Mouse (Mus musculus): Measurements from ENCODE around the gene Entpd1. TPM values are rescaled to one million over a fixed set of nuclear protein-coding genes. Genes with fewer than 3 reads are reported as not detected.

Entpd1 gene
- total RNA-seq, 2 experiments from 2014 or later: 18.9 to 22.6 TPM

- intact Hi-C loops (cut with DNase I): no loop called here
- peak; percentile 14 to 28 for DNase-seq (ENCODE audit: low spot score in 2 of 2)
Observed at GRCm38 (mm10) chr19:40659651-40660478, 47.7 kb downstream of the Entpd1 start.

DNA sequence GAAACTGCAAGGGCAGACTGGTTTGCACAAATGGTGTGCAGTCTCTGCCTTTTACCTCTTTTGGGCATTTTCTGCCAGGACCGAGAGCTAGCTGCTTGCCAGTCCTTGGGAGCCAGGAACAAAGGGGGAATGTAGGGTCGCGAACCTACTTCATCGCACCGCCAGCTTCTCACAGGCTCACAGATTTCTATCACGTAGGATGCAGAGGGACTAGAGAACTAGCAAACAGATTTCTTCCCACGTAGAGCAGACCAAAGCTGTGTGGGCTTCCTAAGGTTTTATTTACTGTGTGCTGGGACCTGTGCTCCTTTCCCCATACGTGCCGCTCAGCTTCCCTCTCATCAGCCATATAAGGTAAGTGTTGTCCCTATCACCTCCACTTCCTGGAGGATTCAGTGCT lies 48.3 kb downstream of the Entpd1 start:
- DNase-seq (ENCODE audit: low spot score in 2 of 2): no peak
- intact Hi-C loops (cut with DNase I): no loop called here

- DNase-seq (ENCODE audit: low spot score in 2 of 2): peak in 1 of 2 experiments; percentile 30
- intact Hi-C loops (cut with DNase I): no loop called here
Observed at GRCm38 (mm10) chr19:40661108-40661507, 48.9 kb downstream of the Entpd1 start.

DNA sequence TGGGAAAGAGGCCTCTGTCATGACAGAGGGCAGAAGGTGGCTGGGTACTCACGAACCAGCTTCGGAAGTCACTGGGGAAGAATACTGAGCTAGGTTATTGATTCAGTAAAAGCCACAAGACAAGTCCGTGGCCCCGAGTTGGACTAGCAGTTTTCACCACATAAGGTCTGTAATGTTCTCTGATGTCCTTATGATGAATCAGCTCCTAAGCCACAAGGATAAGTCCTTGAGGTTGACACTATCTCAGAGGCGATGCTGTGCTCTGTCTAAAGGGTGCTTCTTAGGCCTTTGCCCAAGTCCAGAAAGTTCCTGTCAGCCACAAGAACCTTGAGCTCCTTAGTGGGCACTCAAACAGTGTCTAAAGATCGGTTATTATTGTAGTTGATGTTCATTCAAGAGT lies 49.7 kb downstream of the Entpd1 start:
- DNase-seq (ENCODE audit: low spot score in 2 of 2): no peak
- intact Hi-C loops (cut with DNase I): no loop called here

DNA sequence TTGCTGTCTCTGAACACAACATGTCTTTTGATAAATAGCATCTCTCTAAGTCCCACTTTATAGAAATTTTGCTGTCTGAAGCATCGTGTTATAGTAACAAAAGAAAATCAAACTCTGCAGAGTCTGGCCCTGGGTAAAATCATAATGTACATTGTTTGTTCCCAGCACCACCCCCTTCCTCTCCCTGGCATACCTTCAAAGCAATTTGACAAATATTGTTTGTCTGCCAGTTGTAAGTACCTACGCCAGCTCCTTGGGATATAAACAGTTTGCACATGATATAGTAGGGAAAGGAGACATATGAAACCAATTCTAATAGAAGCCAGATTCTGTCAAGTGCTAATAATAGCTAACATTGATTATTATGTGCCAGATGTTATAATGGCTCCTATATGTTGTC lies 50.6 kb downstream of the Entpd1 start:
- intact Hi-C loops (cut with DNase I): no loop called here
- no peak for DNase-seq (ENCODE audit: low spot score in 2 of 2)

- intact Hi-C loops (cut with DNase I): no loop called here
- no peak for DNase-seq (ENCODE audit: low spot score in 2 of 2)
Observed at GRCm38 (mm10) chr19:40665778-40666177, 53.6 kb downstream of the Entpd1 start.

DNA sequence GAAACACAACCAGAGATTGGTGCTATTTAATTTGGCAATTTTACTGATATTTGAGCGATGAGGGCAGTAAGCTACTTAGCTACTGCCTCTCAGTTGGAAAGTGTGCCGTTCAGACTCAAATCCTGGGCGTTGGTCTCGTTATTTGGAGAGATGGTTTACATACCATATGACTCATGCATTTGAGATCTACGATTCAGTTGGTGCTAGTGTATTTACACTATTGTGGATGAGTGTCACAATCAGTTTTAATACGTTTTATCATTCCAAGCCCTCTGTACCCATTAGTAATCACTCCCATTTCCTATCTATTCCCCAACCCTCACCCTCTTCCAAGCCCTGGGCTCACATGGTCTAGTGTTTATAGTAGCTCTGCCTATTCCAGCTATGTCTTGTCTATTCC lies 54.9 kb downstream of the Entpd1 start:
- no peak for DNase-seq (ENCODE audit: low spot score in 2 of 2)

GRCm38 (mm10) chr19:40675329-40675728 lies 63.2 kb downstream of the Entpd1 start:
- DNase-seq (ENCODE audit: low spot score in 2 of 2): no peak
- intact Hi-C loops (cut with DNase I): no loop called here

More for the DNA sequence above, 54.9 kb downstream of the Entpd1 start:
- intact Hi-C loops (cut with DNase I): no loop called here

DNA sequence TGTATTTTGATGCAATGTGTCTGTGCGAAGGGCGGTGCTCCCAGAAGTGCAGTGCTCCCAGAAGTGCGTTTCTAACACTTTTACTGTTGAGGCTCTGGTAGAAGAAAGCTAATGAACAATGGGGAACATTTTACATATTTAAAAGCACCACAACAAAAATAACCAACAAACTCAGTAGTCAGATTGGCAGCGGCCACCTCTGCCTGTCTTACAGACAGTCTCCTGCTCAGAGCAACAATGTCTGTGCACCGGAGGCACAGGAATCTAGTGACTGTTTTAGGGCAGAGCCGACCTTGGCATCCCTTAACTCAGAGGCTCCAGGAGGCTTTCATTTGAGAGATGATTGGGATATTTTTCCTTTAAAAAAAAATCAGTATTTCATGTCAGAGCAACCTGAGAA lies 65.9 kb downstream of the Entpd1 start:
- DNase-seq (ENCODE audit: low spot score in 2 of 2): no peak
- intact Hi-C loops (cut with DNase I): no loop called here

GRCm38 (mm10) chr19:40678532-40679307 lies 66.6 kb downstream of the Entpd1 start:
- peak in 1 of 2 experiments; percentile 19 for DNase-seq (ENCODE audit: low spot score in 2 of 2)
- intact Hi-C loops (cut with DNase I): no loop called here

DNA sequence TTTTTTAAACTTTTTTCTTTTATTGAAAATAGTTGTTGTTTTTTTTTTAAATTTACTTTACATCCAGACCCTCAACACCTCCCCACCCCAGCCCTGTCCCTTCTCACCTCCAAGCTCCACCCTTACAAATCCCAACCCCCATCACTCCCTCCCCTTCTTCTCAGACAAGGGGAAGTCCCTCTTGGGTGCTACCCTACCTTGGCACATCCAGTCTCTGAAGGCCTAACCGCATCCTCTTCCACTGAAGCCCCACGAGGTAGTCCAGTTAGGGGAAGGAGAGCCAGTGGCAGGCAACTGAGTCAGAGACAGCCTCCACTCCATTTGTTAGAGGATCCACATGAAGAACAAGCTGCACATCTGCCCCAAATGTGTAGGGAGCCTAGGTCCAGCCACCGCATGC lies 67.5 kb downstream of the Entpd1 start:
- intact Hi-C loops (cut with DNase I): no loop called here
- DNase-seq (ENCODE audit: low spot score in 2 of 2): no peak

GRCm38 (mm10) chr19:40684124-40684523 lies 72.0 kb downstream of the Entpd1 start:
- intact Hi-C loops (cut with DNase I): no loop called here
- no peak for DNase-seq (ENCODE audit: low spot score in 2 of 2)

DNA sequence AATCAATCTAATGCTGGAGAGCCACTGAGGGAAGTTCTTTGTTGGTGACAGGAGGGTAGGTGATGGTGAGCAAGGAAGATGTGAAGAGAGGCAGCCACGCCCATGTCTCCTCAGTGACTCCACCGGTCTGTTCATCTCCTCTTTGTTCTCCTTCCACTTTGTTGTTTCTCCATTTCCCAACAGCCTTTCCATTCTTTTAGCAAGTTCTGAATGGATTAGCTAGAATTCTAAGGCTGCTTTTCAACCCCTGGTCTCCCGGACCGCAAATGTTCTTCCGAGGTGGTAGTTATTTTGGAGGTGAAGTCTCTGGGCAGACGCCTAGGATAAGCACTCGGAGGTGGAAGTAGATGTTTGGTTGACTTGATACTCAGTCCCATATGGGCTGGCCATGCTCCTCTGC lies 72.4 kb downstream of the Entpd1 start:
- DNase-seq (ENCODE audit: low spot score in 2 of 2): no peak
- intact Hi-C loops (cut with DNase I): no loop called here

- intact Hi-C loops (cut with DNase I): no loop called here
- DNase-seq (ENCODE audit: low spot score in 2 of 2): no peak
Observed at GRCm38 (mm10) chr19:40687291-40687927, 75.2 kb downstream of the Entpd1 start.

GRCm38 (mm10) chr19:40693201-40693600 lies 81.0 kb downstream of the Entpd1 start:
- DNase-seq (ENCODE audit: low spot score in 2 of 2): no peak
- intact Hi-C loops (cut with DNase I): no loop called here

DNA sequence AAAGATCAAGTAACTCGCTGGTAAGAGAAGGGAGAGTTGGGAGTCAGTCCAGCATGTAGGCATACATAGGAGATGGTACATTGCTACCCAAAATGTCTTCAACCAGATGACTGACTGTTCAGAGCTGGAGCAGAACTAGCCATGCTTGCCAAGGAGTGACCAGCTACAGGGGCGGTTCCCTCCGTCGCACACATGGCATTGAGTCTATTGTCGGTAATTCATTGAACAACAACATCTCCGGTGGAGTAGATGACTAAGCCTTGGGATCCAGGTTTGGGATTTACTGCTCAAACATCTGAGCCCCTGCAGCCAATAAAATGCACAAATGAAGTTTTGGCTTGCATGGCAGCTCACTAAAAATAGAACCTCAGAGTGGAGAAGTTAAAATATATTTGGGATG lies 84.0 kb downstream of the Entpd1 start:
- intact Hi-C loops (cut with DNase I): no loop called here
- DNase-seq (ENCODE audit: low spot score in 2 of 2): peak in 1 of 2 experiments; percentile 45

- DNase-seq (ENCODE audit: low spot score in 2 of 2): no peak
- intact Hi-C loops (cut with DNase I): no loop called here
Observed at GRCm38 (mm10) chr19:40698103-40698853, 86.1 kb downstream of the Entpd1 start.

DNA sequence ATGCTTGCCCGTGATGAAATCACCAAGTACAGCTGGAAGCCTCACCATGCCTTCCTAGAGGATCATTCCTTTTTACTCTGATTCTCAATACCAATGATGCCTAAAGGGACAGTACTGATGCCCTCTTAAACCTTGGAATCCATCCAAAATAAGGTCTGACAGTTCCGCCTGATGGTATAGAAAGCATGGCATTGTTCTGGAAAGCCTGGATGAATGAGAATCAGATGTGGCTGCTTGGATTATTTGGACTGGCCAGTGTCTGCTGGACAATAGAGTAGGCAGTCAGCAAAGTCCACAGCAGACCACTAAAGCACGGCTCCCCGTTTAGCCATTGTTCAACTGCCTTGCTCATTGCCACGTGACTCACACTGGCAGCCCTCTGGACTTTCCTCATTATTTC lies 87.7 kb downstream of the Entpd1 start:
- intact Hi-C loops (cut with DNase I): no loop called here
- no peak for DNase-seq (ENCODE audit: low spot score in 2 of 2)

GRCm38 (mm10) chr19:40702406-40702805 lies 90.2 kb downstream of the Entpd1 start:
- intact Hi-C loops (cut with DNase I): loop anchor here (2.0 kb wide), 1 partner anchor 72 kb away; no protein-coding TSS in a partner anchor

More at GRCm38 (mm10) chr19:40702406-40702805, 90.2 kb downstream of the Entpd1 start:
- peak; percentile 59 to 92 for DNase-seq (ENCODE audit: low spot score in 2 of 2)

All from left cerebral cortex, postnatal 25 days (tissue).